Mouse (Mus musculus) cerebellum, adult 2 months (tissue): ENCODE results near the gene Hist2h2ab. TPM values are rescaled to one million over a fixed set of nuclear protein-coding genes. Genes with fewer than 3 reads are reported as not detected.
"Not testable (repeated sequence)": the region's sequence is repeated elsewhere in the genome, so short reads cannot be mapped to it uniquely, and the experiment has no call there.

ENCODE experiments used
- DNase-seq, 2 experiments: peaks; one replicate each; pipeline ENCODE4 v3.0.0; 2021
- H3K27ac ChIP-seq: fragments of 200-500 bp; 2 replicates; pipeline ENCODE4 v1.5.1; 2012; ENCODE audit warnings: low read length, control low read depth, inconsistent platforms; ENCODE audit not compliant: insufficient read depth
- H3K27me3 ChIP-seq: fragments of 200-500 bp; 2 replicates; pipeline ENCODE4 v1.6.1; 2012; ENCODE audit warnings: inconsistent platforms, mild to moderate bottlenecking, low read length, moderate library complexity; ENCODE audit not compliant: control insufficient read depth, insufficient read depth
- H3K4me1 ChIP-seq: fragments of 200-500 bp; 2 replicates; pipeline ENCODE4 v1.6.1; 2011; ENCODE audit warnings: low read length; ENCODE audit not compliant: control insufficient read depth, insufficient read depth
- H3K4me3 ChIP-seq: fragments of 200-500 bp; replicated peaks from 2 replicates; pipeline ENCODE3; 2011; ENCODE audit warnings: mild to moderate bottlenecking, low read depth, low read length, control low read depth; ENCODE audit not compliant: insufficient read depth
- CTCF ChIP-seq: fragments of 200-500 bp; IDR thresholded peaks from 2 replicates; pipeline ENCODE4 v1.5.1; 2011; ENCODE audit warnings: low read depth, mild to moderate bottlenecking, control low read depth, low read length, moderate library complexity, borderline replicate concordance; ENCODE audit not compliant: insufficient read depth
- POLR2A ChIP-seq: fragments of 200-500 bp; IDR thresholded peaks from 2 replicates; pipeline ENCODE4 v1.6.1; 2011; ENCODE audit warnings: low read length, control low read depth, borderline replicate concordance; ENCODE audit not compliant: insufficient read depth
- WGBS: fragments of 180-500 bp; shearing (Covaris S2); methylation state at CpG from one replicate; pipeline ENCODE4 v1.1.7; 2018; 5-methylcytosine and 5-hydroxymethylcytosine counted together
- polyA plus RNA-seq: library from polyadenylated mRNA; depleted of rRNA; stranded (reverse); fragments of >200 nt; gene quantifications from 2 replicates; pipeline ENCODE4 v1.2.3, GENCODE M21; 2012

The Hist2h2ab gene
- polyA plus RNA-seq, 1 experiment = 2.0 TPM

DNA sequence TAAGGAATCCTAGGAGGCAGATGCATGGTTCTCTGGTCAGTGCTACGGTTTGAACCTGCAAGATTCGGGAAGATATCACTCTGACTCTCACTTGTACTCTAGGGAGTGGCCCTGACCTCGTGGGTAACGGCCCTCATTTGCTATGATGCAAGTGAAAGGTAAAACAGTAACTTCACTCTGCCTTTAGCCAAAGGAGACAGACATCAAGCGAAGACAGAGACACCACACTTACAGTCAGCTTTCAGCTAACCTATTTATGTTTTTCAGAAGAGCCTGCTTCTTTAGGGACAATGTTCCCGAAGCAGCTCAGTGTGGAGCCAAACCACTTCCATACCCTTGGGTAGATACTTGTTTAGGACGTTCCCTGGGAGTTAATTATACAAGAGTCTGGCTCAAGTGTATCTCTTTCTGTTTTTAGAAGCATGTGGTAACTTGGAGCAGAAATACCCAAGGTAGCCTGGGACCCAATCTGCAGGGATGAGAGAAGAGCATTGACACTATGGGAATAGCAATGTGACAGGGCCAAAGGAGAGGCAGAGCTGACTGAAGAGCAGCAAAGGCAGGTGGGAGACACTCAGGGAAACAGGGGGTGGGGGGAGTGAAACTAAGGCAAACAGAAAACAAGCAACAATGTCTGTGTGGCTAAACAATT is 24.4 kb downstream of the Hist2h2ab start:
- H3K4me3 ChIP-seq = peak overlapping the region; percentile 26

DNA sequence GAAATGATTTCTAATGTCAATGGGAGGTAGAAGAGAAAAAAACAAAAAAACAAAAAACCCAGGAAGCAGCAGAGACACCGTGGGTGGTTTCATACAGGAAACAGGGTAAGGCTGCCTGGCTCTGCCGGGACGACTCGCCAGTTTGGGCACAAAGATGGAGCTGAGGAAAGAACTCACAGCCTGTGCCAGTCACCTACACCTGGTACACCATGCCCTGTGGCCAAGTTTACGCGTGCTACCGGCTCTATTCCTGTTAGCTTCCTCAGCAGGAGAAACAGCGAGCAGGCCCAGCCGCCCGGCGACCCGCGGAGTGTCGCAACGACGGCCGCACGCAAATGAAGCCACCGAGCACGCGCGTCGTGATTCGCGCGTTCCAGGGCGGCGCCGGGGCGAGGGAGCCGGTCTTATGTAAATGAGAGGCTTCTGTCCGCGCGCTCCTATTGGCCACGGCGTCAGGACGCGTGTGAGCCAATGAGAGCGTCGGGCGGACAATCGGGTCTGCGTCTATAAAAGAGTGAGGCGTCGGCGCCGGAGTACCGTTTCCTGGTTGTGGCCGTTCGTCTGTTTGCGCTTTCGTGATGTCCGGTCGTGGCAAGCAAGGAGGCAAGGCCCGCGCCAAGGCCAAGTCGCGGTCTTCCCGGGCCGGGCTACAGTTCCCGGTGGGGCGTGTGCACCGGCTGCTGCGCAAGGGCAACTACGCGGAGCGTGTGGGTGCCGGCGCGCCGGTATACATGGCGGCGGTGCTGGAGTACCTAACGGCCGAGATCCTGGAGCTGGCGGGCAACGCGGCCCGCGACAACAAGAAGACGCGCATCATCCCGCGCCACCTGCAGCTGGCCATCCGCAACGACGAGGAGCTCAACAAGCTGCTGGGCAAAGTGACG is 25.6 kb downstream of the Hist2h2ab start, which contains the start of gene Hist2h2aa1:
Gene Hist2h2aa1 (plus strand): TSS at position 495 of the 884 bp plus-strand sequence.
- DNase-seq = peak; percentile 92 to 93
- under 1% methylated on average over 45 of the region's 88 CpGs for WGBS
- peaks cover 10% of the 10 kb centered on the region for H3K4me1 ChIP-seq
- TF ChIP-seq POLR2A = peak; percentile 58
- H3K4me3 ChIP-seq = peak within 1 kb of the TSS; percentile 71
- not testable (repeated sequence) for H3K27me3 ChIP-seq
- peak within 1 kb of the TSS; percentile 93 for H3K27ac ChIP-seq

More for the DNA sequence above, 24.4 kb downstream of the Hist2h2ab start:
- no peak for DNase-seq
- no peaks in the 10 kb centered on the region for H3K27me3 ChIP-seq
- peaks cover 10% of the 10 kb centered on the region for H3K4me1 ChIP-seq
- WGBS = 81% methylated on average over 7 of the region's 7 CpGs
- peak overlapping the region; percentile 93 for H3K27ac ChIP-seq
- TF ChIP-seq POLR2A (no peak), CTCF (no peak)

DNA sequence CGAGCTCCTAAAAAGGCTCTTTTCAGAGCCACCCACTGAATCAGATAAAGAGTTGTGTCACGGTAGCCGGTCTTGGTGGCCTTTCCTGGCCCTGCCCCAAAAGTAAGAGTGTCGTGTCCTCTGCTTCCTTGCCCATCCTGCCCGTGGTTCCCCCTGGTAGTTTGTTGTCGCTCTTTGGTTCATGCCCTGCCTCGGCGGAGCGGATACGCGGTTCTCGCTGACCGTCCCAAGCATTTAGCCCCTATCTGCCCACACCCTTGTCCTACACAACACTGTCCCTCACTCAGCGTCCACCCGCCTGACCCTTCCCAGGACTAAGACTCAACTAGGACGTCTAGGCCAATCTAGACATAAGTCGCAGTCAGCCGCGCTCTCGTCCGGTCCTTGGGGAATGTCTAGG is 26.4 kb downstream of the Hist2h2ab start:
- Histone ChIP-seq H3K4me3 (peak overlapping the region; percentile 71), H3K27ac (0 out of 2 replicates have a peak overlapping the region, but pooled peaks have one; percentile 61), H3K4me1 (peaks cover 10% of the 10 kb centered on the region)
- under 1% methylated on average over 10 of the region's 21 CpGs for WGBS
- not testable (repeated sequence) for H3K27me3 ChIP-seq, DNase-seq

DNA sequence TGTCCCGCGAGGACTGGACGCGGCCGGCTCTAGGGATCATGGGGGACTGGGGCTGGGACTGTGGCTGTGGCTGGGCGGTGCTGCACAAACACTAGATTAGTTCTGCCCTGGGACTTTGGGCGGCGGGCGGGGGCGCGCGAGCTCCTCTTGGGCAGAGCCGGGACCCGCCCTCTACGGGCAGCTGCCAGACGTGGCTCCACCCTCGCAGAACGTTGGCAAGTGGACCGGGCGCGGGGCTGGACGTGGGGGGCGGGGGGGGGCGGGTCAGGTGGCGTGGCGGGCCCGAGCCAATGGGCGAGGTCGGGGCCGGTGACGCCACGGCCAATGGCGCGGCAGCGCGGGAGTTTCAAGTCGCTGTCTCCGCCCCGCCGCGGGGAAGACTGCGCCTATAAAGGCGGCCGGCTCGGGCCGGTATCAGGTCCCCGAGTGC is 26.8 kb downstream of the Hist2h2ab start, which contains the start of gene Hist2h3c1:
Gene Hist2h3c1 (plus strand): TSS at position 259 of the 430 bp plus-strand sequence.
- 0 out of 2 replicates have a peak within 1 kb of the TSS, but pooled peaks have one; percentile 61 for H3K27ac ChIP-seq
- H3K27me3 ChIP-seq = not testable (repeated sequence)

DNA sequence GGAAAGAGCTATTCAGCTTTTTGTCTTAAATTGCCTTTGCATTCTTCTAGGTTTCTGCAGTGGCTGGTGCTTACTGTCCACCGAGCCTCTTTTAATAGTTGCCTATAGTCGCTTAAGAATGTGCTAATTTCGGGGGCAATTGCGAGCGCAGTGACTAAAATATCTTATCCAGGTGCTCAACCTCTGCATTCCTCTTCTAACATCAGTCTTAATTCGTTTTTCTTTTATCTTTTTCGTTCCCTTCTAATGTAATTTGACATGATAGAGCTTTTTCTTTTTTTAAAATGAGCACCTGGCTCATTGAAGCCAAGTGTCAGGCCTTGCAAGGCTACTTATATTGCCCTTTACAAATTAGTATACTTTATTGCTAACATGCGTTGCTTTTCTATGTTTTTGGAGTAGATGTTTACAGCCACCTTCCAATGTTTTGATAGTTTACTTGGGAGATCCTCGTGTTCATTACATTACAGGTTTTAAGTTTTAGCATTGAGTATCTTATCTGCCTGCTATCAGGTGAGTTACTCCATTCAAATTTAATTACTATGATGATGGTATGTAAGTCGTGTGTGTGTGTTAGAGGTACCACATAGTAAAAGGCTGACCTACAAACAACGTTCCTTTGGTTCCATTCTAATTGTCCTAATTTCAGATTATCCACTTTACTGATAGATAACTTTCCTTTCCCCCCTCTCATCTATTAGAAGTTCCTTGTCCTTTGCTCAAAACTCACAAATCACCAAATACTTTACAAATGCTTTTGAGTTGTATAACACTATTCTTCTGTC is 27.9 kb downstream of the Hist2h2ab start:
- H3K4me1 ChIP-seq = peaks cover 10% of the 10 kb centered on the region
- DNase-seq = no peak
- WGBS = 33% methylated on average over 11 of the region's 11 CpGs
- no peak for TF ChIP-seq POLR2A
- TF ChIP-seq CTCF = no peak
- no peaks in the 10 kb centered on the region for H3K27me3 ChIP-seq
- H3K27ac ChIP-seq = no peak overlapping the region
- no peak overlapping the region for H3K4me3 ChIP-seq

More for the DNA sequence above, 26.8 kb downstream of the Hist2h2ab start, which contains the start of gene Hist2h3c1:
- H3K4me1 ChIP-seq = peaks cover 10% of the 10 kb centered on the region
- peak in 1 of 2 experiments; percentile 33 for DNase-seq
- peak within 1 kb of the TSS; percentile 71 for H3K4me3 ChIP-seq
- 0% methylated on average over 1 of the region's 47 CpGs for WGBS

DNA sequence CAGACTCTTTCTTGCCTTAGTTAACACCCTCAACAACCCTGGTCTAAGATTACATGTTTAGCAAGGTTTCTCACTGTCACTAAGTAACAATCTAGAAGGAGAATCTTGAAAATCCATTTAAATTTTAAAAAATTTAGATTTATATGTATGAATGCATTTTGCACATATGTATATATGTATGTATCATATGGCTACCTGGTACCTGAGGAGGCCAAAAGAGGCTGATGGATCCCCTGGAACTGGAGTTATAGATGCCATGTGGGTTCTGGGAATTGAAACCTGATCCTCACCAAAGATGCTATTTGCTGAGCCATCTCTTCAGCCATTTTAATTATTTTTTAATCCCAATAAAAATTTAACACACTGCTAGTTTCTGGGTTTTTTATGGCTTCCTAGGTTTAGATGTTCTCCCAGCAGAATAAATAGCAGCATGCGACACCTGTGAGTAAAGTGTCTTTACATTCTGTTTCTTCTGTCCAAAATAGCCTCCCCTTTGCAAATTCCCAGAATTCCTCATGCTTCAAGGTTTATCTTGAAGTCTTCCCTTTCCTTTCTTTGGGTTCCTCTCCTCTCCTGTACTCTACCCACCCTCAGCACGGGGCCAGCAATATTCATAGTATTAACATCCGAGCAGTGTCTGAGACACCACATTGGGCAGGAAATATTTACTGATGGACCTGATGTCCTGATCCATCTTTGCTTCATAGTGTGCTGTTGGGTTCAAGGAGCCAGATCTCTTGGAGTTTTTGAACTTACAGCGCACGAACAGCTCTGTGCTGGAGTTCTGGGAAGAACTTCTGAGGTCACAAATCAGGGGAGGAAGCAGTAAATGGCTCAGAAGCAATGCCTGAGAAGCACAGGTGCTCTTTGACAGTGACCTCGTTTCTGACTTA is 28.7 kb downstream of the Hist2h2ab start:
- no peak for DNase-seq
- no peak for TF ChIP-seq CTCF
- no peak for TF ChIP-seq POLR2A
- no peak overlapping the region for H3K4me3 ChIP-seq
- H3K4me1 ChIP-seq = peaks cover 10% of the 10 kb centered on the region
- no peak overlapping the region for H3K27ac ChIP-seq
- no peaks in the 10 kb centered on the region for H3K27me3 ChIP-seq
- WGBS = 55% methylated on average over 6 of the region's 6 CpGs

DNA sequence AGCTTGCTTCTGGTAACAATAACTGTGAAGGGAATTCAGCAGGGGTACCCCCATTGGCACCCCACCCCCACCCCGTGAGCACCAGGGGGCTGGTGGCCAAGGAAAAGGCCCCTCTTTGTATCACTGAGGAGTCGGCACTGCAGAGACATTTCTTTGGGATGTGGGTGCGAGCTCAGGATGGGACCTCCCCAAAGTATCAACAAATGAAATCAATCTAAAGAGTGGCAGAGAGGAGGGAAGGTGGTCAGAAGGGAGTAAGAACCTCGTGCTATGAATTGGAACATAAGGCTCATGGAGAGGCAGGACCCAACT is 29.3 kb downstream of the Hist2h2ab start:
- DNase-seq = no peak
- no peaks in the 10 kb centered on the region for H3K27me3 ChIP-seq
- H3K4me1 ChIP-seq = peaks cover 7% of the 10 kb centered on the region; the same call in 1 of the 2 replicates
- TF ChIP-seq CTCF = no peak
- no peak for TF ChIP-seq POLR2A
- 52% methylated on average over 4 of the region's 4 CpGs for WGBS
- H3K27ac ChIP-seq = no peak overlapping the region
- H3K4me3 ChIP-seq = no peak overlapping the region
